Mouse (Mus musculus) retina, adult 2 months (tissue): ENCODE results near the gene Pbx1.

Experiments used
- DNase-seq: peaks from one replicate; pipeline ENCODE4 v3.0.0-alpha.2; 2012; ENCODE audit warnings: low read depth, low spot score

The Pbx1 gene

DNA sequence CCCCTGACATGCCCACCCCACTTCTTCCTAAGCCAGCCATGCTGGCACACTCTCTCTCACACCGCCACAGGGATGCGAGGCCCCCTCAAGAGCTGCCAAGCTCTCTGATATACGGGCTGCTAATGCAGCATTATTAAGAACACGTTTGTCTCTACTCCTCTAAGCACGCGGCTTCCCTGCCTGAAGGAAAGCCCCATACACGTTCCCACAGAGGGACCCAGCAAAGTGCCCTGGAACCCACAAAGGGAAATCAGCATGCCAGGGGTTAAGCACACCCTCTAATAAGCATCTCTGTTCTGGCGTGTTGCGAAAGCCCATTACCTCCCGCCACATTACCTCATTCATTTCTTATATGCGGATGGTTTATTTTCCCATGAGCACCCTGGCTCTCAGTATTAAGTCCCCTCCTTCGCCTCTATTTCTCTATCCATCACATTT, 132.1 kb downstream of the Pbx1 start:
- no peak for DNase-seq

DNA sequence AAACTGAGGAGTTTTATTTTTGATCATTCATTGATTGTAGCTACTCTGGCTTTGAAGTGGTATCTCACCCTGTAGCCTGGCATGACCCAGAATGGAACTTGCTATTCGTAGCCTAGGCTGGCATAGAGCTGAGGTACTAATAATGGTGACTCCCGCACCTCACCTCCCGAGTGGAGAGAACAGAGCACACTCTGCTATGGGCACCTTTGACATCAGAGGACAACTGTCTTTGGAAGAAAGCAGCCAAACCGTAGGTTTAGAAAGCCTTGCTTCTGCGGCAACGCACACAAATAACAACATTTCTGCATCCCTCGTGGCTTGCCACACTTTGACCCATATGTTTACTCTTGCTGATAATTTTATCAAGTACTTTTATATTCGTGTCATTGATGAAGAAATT, 132.9 kb downstream of the Pbx1 start:
- DNase-seq, result no peak

DNA sequence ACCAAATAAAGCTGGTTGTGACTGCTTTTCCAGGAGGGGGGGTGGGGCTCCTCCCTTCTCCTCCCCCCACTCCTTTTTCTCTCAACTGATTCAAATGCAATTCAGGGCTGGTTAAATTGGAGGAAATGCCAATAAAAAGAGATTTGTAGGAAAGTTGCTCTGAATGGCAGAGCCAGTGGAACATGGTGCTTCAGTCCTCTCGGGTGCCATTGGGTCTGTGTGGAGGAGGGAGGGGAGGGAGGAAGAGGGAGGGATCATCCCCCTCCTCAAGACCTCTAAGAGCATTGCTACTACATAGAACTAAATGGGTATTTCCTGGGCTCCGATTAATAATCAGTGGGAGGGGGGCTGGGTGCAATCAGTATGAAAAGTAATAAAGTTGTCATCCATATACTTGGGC, 135.8 kb downstream of the Pbx1 start:
- DNase-seq, result no peak

DNA sequence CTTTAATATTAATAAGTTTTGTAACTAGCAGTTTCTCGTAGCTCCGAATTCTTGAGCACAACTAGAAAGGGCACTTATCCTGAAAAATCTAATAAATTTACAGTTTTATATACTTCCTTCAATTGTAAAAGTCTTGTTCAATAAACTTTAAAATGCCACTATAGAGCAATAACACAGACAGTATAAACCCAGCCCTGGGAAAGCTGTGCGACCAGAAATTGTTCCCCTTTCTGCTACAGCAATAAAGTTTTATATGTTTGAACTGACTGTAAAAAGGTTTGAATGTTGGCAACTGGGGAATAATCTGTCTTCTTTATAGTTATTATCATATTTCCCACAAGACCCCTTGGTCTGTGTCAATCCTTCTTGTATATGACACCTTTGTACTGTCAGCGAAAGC, 136.3 kb downstream of the Pbx1 start:
- DNase-seq, result no peak

DNA sequence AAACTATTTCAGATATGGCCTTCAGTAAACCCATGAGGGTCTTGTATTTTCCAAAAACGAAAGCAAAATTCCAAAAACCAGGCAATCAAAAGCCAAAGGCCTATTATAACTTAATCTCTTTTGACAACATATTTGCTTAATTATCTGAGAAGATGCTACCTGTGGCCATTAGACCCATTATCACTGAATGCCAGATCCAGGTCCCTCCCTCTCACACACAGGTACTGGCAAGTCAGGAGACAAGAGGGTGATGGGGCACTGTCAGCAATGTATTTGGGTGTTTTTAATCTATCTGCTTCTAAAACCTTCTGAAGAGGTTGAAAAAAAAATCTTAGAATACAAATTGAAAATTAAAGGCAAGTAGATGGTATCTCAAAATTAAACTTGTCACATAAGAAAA, 138.4 kb downstream of the Pbx1 start:
- DNase-seq, result no peak

DNA sequence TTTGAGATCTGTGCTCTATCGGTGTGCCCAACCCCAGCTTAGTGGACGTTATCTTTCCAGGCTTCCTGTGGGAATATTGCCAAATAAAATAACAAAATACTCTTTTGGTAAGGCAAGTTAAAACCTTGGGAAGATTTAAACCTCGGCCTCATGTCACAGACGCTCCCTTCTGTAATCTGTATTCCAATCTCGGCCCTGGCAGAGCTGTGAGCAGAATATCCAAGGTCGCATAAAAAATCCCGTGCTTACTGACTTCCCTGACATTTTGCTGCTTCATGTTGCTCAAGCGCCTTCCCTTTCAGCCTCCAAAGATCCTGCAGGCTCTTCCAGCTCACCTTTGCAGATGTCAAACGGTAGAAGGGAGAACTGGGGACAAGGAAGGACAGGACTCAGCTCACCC, 140.0 kb downstream of the Pbx1 start:
- DNase-seq, result no peak

DNA sequence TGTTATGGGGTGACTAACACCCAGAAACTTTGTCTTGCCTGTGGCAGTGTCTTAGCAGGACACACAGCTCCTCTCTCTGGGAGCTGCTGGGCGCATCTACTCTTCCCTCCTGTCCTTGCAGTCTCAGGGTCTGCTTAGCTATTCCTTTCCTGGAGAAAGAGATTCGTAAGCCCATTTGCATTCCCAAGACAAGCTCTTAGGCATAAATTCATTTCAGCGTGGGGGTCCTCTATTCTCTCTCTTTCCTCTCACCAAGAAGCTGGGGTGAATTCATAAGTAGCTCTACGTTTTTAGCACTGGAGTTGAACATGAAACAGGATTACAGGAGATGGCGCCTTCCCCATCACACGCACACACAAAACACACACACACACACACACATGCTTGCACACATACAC, 140.4 kb downstream of the Pbx1 start:
- DNase-seq, result no peak

DNA sequence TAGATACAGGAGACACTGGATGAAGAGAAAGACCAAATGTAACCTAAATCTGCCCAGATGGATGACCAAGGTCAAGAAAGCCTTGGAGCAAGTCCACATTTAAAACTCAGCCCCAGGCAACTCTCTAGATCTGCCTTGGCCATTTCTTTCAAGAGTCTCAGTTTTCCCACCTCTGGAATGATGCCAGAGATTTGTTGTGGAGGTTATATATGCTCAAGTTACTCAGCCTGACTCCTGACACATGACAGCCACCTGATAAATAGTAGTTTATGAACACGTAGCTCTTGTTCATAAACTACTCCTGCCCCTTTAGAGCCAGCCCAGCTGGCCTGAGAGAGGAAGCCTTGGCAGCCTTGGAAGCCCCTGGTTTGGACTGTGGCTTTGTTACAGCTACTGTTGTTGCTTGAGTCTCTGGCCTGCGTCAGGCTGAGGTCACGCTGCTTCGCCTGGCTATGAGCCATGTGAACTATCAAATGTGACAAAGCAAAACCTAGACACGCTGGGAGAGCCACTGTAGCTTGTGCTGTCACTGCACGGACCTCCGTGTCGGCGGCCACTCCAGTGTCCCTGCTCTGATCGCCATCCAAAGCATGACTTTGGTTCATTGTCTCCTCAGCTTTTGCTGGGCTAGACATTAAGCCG, 140.9 kb downstream of the Pbx1 start:
- DNase-seq, result no peak

DNA sequence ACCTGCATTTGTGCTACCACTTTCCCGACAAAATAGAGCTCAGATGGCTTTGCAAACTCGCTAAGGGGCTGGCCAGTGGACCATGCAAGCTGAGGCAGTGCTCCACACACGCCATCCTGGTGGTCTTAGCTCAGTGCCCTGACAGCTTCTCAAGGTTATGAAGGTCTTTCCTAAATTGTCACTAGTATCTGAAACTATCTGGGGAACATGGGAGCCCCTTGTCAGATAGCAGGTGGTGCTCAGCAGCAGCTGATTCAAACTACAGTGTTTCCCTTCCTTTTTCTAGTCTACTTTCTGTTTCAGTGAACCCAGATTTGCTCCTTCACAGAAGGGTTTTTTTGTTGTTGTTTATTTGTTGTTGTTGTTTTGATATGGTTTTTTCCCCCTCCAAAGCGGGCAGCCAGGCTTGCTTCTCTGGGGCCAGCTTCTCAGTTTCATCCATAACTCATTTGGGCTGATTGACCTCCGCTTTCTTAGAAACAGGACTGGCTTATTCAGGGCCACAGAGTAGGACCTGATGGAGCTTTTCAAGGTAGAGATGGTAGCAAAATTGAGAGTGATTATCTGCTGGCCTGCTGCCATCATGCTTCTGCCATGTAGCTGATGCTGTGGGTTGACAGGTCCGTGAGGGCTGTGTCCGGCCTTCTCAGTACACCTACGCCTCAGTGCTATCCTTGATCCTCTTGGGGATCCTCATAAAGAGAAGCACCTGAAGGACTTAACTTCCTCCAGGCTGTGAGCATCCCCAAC, 141.7 kb downstream of the Pbx1 start:
- no peak for DNase-seq

DNA sequence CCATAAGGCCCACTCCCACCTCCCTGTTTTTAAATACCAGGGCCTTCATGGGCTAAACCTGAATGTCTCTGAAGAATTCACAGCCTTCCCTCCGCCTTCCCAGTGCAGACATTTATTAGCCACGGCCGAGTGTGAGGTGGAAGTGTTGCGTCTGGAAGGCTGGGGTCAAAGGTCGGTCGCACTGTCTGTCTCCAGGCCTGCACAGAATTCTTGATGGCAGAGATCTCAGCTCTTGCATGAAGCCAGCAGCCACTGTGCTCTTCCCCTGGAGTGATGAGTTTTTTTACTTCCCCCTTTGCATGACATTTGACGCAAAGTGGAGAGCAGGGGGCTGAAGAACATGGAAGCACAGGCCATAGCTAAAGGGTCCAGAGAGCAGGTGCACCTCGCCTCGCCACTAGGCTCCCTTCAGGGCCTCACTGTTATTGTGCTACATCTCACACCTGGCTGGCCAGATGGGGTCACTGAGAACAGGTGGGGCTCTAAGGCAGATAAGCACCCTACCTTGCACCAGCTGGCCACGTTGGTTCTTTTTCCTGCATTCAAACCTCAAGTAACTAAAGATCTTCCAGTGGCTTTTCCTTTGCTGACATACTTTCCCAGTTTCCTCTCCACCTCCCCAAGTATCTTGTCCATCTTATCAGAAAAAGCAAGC, 143.1 kb downstream of the Pbx1 start:
- no peak for DNase-seq

DNA sequence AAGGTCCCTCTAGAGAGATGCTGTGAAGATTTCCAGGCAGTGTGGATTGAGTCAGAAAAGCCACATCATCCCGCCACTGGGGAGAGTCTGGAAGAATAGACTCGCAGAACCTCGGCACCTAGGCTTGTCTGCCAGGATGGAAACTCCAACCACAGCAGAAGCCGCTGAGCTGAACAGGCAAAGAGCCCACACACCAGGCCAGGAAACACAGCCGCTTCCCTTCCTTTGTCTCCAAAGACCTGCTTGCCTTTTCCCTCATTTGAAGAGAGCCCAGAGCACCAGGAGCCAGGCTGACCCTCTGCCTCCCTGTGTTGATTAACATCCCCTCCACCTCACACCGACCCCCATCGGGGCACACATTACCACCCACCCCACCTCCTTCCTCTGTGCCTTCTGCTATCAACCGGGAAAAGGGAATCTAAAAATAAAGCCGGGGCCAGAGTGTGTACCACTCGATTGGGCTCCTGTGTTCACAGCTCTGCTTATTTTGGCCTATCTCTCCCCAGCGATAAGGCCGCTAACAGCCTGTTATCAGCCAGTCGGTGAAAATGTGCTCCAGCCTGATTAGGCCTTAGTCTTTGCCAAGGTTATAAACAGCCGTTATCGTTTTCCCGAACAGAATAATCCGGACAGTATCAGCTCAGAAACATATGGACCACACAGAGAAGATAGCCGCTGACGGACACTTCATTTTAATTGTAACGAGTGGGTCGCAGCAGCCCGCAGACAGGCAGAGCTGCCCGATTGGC, 144.1 kb downstream of the Pbx1 start:
- no peak for DNase-seq

DNA sequence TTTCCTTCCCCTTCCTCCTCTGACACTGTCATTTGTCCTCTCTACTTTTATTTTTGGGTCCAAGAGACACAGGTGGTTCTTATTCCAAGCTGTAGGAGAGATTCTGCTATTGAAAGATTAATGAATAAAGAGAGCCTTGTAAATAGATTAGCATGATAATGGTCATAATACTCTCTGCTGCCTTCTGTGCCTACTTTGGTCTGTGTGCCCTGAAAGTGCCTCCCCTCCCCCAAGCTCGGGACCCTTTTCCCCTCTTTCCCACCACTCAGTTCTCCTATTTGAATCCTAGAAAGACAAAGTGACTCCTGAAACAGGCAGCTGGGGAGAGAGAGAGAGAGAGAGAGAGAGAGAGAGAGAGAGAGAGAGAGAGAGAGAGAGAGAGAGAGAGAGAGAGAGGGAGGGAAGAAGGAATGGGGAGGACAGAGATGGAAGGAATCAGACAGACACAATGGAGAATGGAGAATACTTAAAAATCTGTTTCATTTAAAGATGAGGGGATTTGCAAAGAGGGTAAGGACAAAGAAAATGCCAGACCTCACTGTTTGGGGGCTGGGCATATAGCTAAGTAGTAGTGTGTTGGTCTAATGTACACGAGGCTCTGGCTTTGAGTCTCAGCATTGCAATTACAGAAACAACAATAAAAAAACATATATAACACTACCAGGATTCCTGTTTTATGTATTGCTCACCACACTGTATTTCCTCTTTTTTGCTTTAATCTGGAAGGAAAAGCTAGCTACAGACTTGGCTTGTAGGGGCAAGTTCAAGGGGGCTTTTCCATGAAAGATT, 145.0 kb downstream of the Pbx1 start:
- DNase-seq, result no peak

DNA sequence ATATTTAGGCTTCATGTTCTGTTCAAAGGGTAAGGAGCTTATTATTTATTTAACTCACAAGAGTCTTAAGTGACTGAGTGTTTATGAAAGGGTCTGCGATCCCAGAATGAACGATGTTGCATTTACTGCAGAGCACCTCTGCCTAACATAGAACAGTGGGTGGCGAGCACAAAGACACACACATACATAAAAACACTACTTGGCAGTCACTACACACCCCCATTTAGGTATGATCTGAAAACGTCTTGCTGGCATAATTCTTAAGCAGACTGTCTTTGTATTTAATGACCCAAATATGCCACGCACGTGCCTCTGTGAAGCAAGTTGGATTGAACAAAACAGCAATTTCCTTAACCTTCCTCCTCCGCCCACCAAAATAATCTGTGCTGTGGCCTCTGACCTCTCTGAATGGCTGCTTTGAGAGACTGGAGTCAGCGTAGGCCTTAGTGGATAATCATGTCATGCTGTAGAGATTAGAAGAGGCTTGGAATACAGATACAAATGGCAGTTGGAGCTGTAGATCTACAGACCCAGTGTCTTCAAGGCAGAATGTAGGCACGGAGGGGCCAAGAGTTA, 147.4 kb downstream of the Pbx1 start:
- DNase-seq, result no peak

DNA sequence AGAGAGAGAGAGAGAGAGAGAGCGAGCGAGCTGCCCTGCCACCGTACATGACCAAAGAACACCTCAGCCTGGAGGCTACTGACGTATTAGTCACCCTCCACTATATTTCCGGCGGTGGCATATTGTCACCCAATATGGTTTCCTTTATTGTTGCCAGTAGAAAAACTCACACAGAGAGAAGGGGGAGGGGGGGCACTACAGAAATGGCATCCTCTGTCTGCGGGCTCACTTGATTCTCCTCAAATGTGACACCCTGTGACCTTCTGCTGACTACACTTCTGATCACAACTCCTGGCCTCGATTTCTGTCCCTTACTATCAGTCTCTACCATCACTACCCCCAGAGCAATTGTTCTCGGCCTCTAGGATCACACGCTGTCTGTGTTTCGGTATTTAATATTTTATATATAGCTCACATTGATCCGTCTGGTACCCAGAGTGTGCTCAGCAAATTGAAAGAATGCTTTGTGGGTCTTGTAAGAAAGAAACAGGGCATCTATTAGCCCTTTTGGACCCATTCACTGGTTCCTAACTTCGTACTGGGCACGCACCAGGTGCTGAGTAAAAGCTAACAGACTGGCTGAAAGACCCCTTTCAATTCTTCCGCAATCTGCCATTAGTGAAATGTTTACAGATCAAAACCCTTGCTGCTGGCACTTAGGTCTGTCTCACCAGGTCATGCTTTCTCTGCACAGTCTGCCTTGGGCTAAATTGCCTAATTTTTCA, 148.1 kb downstream of the Pbx1 start:
- DNase-seq, result no peak

DNA sequence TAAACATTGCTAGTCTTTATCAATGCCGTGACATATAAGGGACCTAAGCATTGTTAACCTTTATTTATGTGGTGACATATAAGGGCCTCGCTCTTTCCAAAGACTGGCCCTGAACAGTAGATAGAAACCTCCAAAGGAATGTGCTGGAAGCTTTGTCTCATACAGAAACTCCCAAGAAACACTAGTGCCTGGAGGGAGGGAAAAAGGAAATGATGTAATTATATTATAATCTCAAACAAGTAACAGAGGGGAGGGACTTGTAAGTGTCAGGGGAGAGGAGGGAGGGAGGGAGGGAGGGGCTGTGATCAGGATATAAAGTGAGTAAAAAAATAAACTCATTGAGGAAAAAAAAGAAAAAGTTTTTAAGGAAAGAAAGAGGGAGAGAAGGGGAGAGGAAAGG, 148.6 kb downstream of the Pbx1 start:
- no peak for DNase-seq

DNA sequence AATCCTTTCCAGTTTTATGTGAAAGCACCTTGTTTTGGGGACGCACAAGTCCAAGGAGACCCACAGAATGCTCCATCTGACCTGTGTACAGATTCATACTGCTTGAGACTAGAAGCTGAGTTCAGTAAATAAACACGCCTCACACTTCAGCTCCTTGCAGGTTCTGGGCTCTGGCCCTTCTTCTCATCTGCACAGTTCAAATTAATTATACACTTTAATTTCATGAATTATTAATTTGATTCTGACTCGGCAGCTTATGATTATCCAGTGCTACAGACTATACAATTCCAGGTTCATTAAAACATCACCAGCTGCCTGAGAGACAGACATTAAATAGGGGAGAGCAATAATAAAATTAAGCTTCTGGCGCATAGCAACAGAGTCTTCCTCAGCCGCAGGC, 156.4 kb downstream of the Pbx1 start:
- no peak for DNase-seq

DNA sequence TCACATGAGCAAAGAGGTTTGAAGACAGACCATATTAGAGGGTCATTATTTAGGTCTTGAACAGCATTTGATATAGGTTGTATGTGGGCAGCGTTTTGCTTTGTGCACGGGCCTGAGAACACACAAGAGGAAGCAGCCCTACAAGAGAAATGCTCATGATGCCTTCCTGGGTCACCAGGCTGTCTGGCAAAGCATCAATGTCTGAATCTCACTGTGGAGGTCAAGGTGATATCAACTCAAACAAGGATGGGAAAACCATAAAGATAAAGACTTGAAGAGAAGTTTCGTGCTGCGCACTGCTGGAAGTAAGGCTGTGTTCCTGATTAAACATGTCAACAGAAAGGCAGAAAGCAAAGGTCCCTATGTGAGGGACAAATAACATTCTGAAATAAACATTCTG, 157.8 kb downstream of the Pbx1 start:
- no peak for DNase-seq

DNA sequence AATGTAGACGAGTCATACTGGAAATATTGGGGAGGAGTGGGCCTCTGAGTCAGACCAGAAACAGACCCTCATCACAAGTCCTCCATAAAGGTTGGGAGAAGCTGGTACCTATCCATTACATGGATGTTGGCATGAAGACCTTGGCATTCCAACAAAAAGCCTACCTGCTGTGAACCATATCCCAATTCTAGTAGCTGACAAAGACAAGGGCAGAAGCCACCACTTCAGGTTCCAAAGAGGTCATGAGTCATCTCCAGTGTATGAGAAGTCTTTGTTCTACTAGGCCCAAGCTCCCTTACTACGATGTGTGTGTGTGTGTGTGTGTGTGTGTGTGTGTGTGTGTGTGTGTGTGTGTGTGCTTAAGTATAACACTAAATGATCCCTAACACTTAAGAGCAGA, 160.0 kb downstream of the Pbx1 start:
- no peak for DNase-seq

DNA sequence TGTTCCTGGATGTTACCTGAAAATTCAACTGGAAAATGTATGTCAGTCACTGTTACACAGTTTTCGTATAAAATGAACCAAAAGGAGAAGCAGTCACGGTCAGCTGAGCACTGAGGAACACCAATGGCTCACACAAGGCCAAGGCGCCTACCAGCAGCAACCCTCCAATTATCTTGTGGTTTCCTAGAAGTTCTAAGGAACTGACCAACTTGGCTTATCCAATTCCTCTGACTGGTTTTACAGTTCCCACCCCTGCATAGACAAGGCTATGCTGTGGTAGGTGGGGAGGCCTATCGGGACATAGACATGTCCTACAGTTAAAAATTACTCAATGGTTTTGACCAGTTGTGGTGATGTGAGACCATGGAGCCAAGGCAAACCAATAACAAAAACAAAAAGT, 160.9 kb downstream of the Pbx1 start:
- DNase-seq, result no peak
